15 mouse cellular contexts compared by ENCODE assay signal in the genomic region with DNA sequence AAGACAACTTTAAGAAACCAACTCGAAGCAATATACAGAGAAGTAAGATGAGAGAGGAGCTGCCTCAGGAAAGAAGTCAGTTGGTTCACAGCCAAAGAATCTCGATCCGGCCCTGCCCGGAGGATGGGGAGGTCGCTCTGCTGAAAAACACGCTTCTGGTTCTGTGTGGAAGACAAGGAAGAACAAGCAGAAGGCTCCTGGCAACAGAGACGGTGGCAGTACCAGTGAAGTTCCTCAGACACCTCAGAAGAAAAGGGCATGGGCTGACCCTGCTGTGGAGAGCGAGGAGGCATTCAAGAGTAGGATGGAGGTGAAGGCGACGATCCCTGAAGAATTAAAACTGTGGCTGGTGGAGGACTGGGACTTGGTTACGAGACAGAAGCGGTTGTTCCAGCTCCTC.
A peak's percentile ranks its signal among the peaks of the same experiment; 100 is the strongest.
DNase-seq lines count a peak whose midpoint lies in the region; ATAC-seq and TF ChIP-seq lines count a peak whose summit lies in the region.
"Had no signal": no experiment of that assay in that cellular context is flagged by ENCODE, and none has a peak within 500 bp of the region (broad histone marks: within the 10 kb centered on the region; RNA-seq: fewer than 3 reads in every experiment).

No protein-coding gene starts in this region.

- ATAC-seq in intestine, embryonic 15.5 days, result no peak
- ATAC-seq in forebrain, embryonic 15.5 days (replicated peaks), result no peak
- ATAC-seq: forebrain, embryonic 16.5 days; midbrain, embryonic 13.5 days had no signal

- no peak overlapping the region for H3K27ac ChIP-seq in kidney, adult 2 months (ENCODE audit: insufficient read depth, low read depth, low read length)
- H3K27ac ChIP-seq in intestine, embryonic 15.5 days, result no peak overlapping the region
- no peak overlapping the region for H3K27ac ChIP-seq in forebrain, embryonic 15.5 days (replicated peaks)
- H3K27ac ChIP-seq: liver, embryonic 14.5 days; macrophage; midbrain, embryonic 13.5 days had no signal

- DNase-seq in cerebellum, postnatal 10 days, result peak; percentile 31 to 42
- no peak for DNase-seq in cerebellum, adult 18-20 months
- peak; percentile 36 for DNase-seq in kidney, postnatal 10 days
- no peak for DNase-seq in kidney, adult 2 months
- DNase-seq in urinary bladder, postnatal 14 days (ENCODE audit: low spot score), result peak; percentile 34
- DNase-seq in urinary bladder, adult 2 months (ENCODE audit: low spot score), result no peak
- DNase-seq: cerebellum, adult 11 months; layer of hippocampus, postnatal 36 days had no signal

- H3K9ac ChIP-seq in intestine, embryonic 15.5 days, result no peak overlapping the region
- H3K9ac ChIP-seq in forebrain, embryonic 15.5 days (replicated peaks), result no peak overlapping the region
- H3K9ac ChIP-seq: liver, embryonic 14.5 days; midbrain, embryonic 13.5 days had no signal

- no peaks in the 10 kb centered on the region for H3K27me3 ChIP-seq in kidney, adult 2 months (replicated peaks; ENCODE audit: control insufficient read depth, insufficient read depth, low read length)
- H3K27me3 ChIP-seq in intestine, embryonic 15.5 days (replicated peaks), result no peaks in the 10 kb centered on the region
- H3K27me3 ChIP-seq in forebrain, embryonic 15.5 days, result no peaks in the 10 kb centered on the region
- H3K27me3 ChIP-seq: midbrain, embryonic 13.5 days had no signal

- no peak for TF ChIP-seq POLR2A in kidney, adult 2 months (IDR thresholded peaks at IDR 0.05; ENCODE audit: low read depth, low read length)

- no peaks in the 10 kb centered on the region for H3K4me1 ChIP-seq in kidney, adult 2 months (ENCODE audit: control insufficient read depth, insufficient read depth, low read length)
- H3K4me1 ChIP-seq in intestine, embryonic 15.5 days (replicated peaks), result no peaks in the 10 kb centered on the region
- H3K4me1 ChIP-seq in forebrain, embryonic 15.5 days, result no peaks in the 10 kb centered on the region
- H3K4me1 ChIP-seq: midbrain, embryonic 13.5 days had no signal

- no peak for TF ChIP-seq CTCF in kidney, adult 2 months (conservative IDR thresholded peaks at IDR 0.05; ENCODE audit: insufficient read depth, insufficient read length, low read depth, low read length)

- H3K4me2 ChIP-seq in intestine, embryonic 15.5 days (replicated peaks), result no peak overlapping the region
- H3K4me2 ChIP-seq in forebrain, embryonic 15.5 days (replicated peaks), result no peak overlapping the region
- H3K4me2 ChIP-seq: midbrain, embryonic 13.5 days had no signal

- 66% methylated on average over 12 of the region's 12 CpGs for WGBS in kidney, adult 2 months
- WGBS in intestine, embryonic 15.5 days, result 79% methylated on average over 12 of the region's 12 CpGs
- WGBS in forebrain, embryonic 15.5 days, result 91% methylated on average over 12 of the region's 12 CpGs

- H3K9me3 ChIP-seq in intestine, embryonic 15.5 days, result no peaks in the 10 kb centered on the region
- no peaks in the 10 kb centered on the region for H3K9me3 ChIP-seq in forebrain, embryonic 15.5 days
- H3K9me3 ChIP-seq: midbrain, embryonic 13.5 days had no signal

- no peak overlapping the region for H3K4me3 ChIP-seq in kidney, adult 2 months (ENCODE audit: insufficient read depth, low read depth, low read length)
- no peak overlapping the region for H3K4me3 ChIP-seq in intestine, embryonic 15.5 days (replicated peaks)
- no peak overlapping the region for H3K4me3 ChIP-seq in forebrain, embryonic 15.5 days
- H3K4me3 ChIP-seq: midbrain, embryonic 13.5 days; myocyte had no signal

- no peaks in the 10 kb centered on the region for H3K36me3 ChIP-seq in kidney, adult 2 months (ENCODE audit: control insufficient read depth, insufficient read depth, low read length)
- no peaks in the 10 kb centered on the region for H3K36me3 ChIP-seq in intestine, embryonic 15.5 days
- no peaks in the 10 kb centered on the region for H3K36me3 ChIP-seq in forebrain, embryonic 15.5 days
- H3K36me3 ChIP-seq: midbrain, embryonic 13.5 days had no signal

Comparison
In these comparisons a context has a peak if more than half of its experiments do, and no peak if none do; other contexts are left out.
1. DNase-seq: peak in cerebellum, postnatal 10 days (2 of 2), kidney, postnatal 10 days (single experiment) and urinary bladder, postnatal 14 days (single experiment); none in cerebellum, adult 18-20 months (0 of 2), kidney, adult 2 months (single experiment) and urinary bladder, adult 2 months (single experiment).